Mouse (Mus musculus): ENCODE measurements around the gene Camk1g. TPM values are rescaled to one million over a fixed set of nuclear protein-coding genes. Genes with fewer than 3 reads are reported as not detected.

Camk1g gene
- polyA plus RNA-seq, 1 experiment from 2014 or later = 11.5 TPM

DNA sequence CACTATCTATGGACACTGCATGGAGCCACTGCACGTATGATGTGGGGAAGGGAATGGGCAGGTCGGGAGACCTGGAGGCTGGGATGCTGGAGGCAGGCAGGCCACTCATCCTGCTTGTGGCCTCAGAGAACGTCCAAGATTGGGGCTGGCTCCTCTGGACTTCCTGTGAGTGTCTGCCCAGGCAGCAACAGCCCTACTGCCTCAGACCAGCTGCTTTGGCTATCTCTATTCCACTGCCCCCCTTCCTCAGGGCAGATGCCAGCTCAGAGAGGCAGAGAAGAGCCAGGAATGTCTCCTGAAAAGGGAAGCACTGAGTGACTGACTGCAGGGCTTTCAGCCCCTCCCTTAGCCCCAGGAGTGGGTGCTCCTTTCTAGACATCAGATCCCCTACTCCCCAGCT is 23.2 kb downstream of the Camk1g start:
- Histone ChIP-seq H3K27me3 (no peaks in the 10 kb centered on the region), H3K9me3 (replicated peaks) (no peaks in the 10 kb centered on the region), H3K27ac (no peak overlapping the region), H3K4me2 (no peak overlapping the region), H3K4me3 (no peak overlapping the region), H3K9ac (no peak overlapping the region), H3K36me3 (peaks cover 3% of the 10 kb centered on the region), H3K4me1 (replicated peaks) (peaks cover 6% of the 10 kb centered on the region; the same call in 1 of the 2 replicates)
- WGBS = 51% methylated on average over 3 of the region's 3 CpGs
- ATAC-seq (replicated peaks; ENCODE audit: insufficient number of reproducible peaks, insufficient read depth, low FRiP score, low read depth) = no peak

DNA sequence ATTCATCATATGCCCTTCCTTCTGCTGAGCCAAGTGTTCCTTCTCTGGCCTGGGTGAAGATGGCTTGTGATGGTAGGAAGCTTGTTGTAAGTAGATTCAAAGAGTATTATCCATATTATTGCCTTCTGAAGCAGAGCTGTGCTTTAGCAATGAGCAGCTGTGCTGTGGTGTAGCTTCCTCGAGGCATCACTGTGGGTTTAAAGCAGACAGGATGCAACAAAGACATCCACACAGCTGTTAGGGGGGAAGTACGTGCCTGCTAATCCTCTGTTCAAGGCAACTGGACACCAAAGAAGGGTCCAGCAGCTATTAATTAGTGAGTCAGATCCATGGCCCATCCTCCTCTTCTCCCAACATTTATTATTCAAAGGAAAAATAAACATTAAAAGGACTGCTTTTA is 25.1 kb downstream of the Camk1g start:
- Histone ChIP-seq H3K9ac (no peak overlapping the region), H3K4me2 (no peak overlapping the region), H3K36me3 (peaks cover 2% of the 10 kb centered on the region; the same call in 1 of the 2 replicates), H3K4me3 (no peak overlapping the region), H3K27me3 (no peaks in the 10 kb centered on the region), H3K4me1 (replicated peaks) (peaks cover 6% of the 10 kb centered on the region; the same call in 1 of the 2 replicates), H3K9me3 (replicated peaks) (no peaks in the 10 kb centered on the region), H3K27ac (no peak overlapping the region)
- no peak for ATAC-seq (replicated peaks; ENCODE audit: insufficient number of reproducible peaks, insufficient read depth, low FRiP score, low read depth)
- 45% methylated on average over 2 of the region's 2 CpGs for whole genome bisulfite sequencing

DNA sequence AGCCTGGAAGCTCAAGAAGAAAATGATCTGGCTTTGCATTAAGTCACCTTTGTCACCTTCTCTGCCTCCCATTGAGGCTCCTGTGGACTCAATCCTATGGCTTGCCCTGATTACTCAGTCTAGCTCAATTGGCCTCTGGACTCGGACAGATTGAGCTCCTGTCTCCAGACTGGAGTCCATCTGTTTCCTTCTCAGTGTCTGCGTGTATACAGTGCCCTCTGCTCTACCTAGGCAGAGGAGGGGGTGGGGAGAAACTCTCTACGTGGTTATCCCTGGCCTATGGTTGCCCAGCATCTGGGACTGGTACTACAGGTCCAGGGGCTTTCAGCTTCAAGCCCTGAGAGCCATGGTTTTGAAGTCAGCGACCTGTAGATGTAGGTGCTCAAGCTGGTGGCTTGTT is 26.2 kb downstream of the Camk1g start:
- Histone ChIP-seq H3K4me2 (no peak overlapping the region), H3K4me3 (no peak overlapping the region), H3K27ac (no peak overlapping the region), H3K27me3 (no peaks in the 10 kb centered on the region), H3K9me3 (replicated peaks) (no peaks in the 10 kb centered on the region), H3K9ac (no peak overlapping the region), H3K36me3 (no peaks in the 10 kb centered on the region), H3K4me1 (replicated peaks) (peaks cover 6% of the 10 kb centered on the region; the same call in 1 of the 2 replicates)
- no peak for ATAC-seq (replicated peaks; ENCODE audit: insufficient number of reproducible peaks, insufficient read depth, low FRiP score, low read depth)
- WGBS = 66% methylated on average over 4 of the region's 4 CpGs

DNA sequence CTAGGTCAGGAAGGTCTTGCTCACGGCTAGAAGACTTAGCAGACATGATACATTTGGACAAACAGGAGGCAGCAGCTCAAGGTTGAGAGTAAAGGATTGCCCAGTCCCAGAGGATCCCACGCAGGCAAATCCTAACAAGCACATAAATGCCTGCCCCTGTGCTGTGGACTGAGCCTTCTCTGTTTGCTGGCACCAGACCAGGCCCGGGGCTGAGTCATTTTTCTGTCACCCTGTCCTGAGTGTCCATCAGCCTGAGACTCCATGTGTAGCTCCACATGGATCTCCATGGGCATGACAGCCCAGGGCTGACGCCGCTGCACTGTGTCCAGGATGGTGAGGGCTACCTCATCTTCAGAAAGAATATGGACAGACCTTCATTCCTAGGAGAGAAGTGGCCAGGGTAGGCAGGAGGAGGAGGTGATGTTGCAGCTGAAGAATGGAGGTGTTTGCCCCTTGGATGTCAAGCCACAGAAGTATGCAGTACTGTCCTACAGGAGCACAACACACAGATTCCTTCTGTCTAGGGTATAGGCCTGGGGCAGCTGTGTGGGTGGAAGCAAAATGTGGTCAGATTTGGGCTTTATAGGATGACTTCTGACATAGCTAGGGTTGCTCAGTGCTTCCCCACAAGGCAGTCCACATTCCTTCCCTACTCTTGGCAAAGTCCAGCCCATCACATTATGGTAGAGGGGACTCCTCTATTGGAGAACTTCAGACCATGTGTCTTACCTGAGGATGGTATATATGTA is 27.7 kb downstream of the Camk1g start:
- ATAC-seq (replicated peaks; ENCODE audit: insufficient number of reproducible peaks, insufficient read depth, low FRiP score, low read depth) = no peak
- H3K27me3 ChIP-seq = no peaks in the 10 kb centered on the region
- 84% methylated on average over 5 of the region's 5 CpGs for WGBS

DNA sequence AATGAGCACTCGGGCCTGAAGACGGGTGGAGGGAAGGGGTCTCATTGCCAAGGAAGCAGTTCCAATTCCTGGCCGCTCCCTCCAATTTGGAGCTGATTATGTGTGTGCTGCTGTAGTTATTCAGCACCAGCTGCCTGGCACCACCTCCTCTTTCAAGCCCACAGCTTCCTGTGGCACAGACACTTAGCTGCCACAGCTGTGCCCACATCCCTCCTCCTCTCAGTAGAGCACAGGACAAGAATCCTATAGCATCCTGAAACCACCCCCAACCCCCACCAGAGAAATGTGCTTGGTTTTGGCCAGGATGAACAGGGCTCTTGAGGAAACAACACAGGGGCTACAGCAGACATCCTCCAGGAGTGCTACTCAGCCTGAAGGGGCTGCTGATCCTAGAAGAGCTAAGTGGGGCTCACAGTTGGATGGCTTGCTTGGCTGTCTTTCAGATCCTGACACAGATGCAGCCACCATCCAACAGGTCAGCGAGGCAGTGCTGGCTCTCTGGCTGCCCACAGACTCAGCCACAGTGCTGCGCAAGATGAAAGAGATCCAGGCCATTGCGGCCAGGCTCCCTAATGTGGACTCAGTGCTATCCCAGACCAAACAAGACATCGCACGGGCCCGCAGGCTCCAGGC is 31.6 kb downstream of the Camk1g start:
- H3K36me3 ChIP-seq = no peaks in the 10 kb centered on the region
- no peaks in the 10 kb centered on the region for H3K9me3 ChIP-seq (replicated peaks)
- peak overlapping the region; percentile 20; the same call in 1 of the 2 replicates for H3K9ac ChIP-seq
- H3K27me3 ChIP-seq = no peaks in the 10 kb centered on the region
- WGBS = 79% methylated on average over 9 of the region's 9 CpGs
- H3K4me2 ChIP-seq = no peak overlapping the region
- peaks cover 50% of the 10 kb centered on the region for H3K4me1 ChIP-seq (replicated peaks)
- no peak overlapping the region for H3K4me3 ChIP-seq
- peak overlapping the region; percentile 94; the same call in 1 of the 2 replicates for H3K27ac ChIP-seq
- no peak for ATAC-seq (replicated peaks; ENCODE audit: insufficient number of reproducible peaks, insufficient read depth, low FRiP score, low read depth)

More for the DNA sequence above, 27.7 kb downstream of the Camk1g start:
- Histone ChIP-seq H3K27ac (no peak overlapping the region), H3K9me3 (replicated peaks) (no peaks in the 10 kb centered on the region), H3K9ac (no peak overlapping the region), H3K4me3 (no peak overlapping the region), H3K4me2 (no peak overlapping the region), H3K36me3 (no peaks in the 10 kb centered on the region), H3K4me1 (replicated peaks) (peaks cover 21% of the 10 kb centered on the region)

DNA sequence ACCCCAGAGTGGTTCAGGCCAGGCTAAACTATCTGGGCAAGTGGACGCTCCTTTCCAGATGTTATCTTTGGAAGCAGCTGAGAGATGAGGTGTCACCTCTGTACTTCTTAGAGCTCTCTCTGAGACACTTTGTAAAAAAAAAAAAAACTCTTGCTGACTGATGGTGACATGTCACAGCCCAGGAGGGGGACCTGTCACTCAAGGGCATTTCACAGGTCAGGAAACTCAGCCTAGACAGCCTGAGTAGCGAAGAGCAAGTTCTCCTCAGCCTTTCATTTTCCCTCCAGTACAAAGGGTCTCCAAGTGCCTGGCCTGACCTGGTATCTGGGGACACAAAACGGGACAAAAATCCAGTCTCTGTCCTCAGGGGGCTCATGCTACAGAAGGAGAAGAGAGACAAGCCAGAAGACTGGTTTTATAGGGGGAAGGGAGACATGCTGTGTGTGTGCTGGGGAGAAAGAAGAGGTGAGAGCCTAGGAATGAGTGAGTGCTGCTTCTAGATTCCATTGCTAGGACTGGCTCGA is 32.2 kb downstream of the Camk1g start:
- Histone ChIP-seq H3K36me3 (no peaks in the 10 kb centered on the region), H3K27me3 (no peaks in the 10 kb centered on the region), H3K9me3 (replicated peaks) (no peaks in the 10 kb centered on the region), H3K9ac (no peak overlapping the region), H3K4me3 (no peak overlapping the region), H3K27ac (peak overlapping the region; percentile 94; the same call in 1 of the 2 replicates), H3K4me1 (replicated peaks) (peaks cover 56% of the 10 kb centered on the region), H3K4me2 (no peak overlapping the region)
- no peak for ATAC-seq (replicated peaks; ENCODE audit: insufficient number of reproducible peaks, insufficient read depth, low FRiP score, low read depth)
- 37% methylated on average over 4 of the region's 4 CpGs for WGBS

DNA sequence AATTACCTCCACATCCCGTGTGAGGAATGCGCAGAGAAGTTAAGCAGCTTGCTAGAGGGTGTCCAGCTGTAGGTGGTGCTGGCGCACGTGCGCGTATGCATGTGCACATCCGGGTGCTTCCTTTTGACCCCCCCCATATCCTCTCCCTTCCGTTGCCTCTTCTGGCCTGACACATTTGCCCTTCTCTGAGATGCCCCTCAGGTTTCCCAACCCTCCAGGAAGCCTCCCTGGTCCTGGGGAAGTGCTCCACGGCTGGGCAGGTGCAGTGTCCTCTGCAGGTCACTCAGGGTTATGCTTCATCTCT is 33.1 kb downstream of the Camk1g start:
- no peak overlapping the region for H3K9ac ChIP-seq
- H3K27me3 ChIP-seq = no peaks in the 10 kb centered on the region
- no peak overlapping the region for H3K4me3 ChIP-seq
- peak overlapping the region; percentile 94 for H3K27ac ChIP-seq
- H3K9me3 ChIP-seq (replicated peaks) = no peaks in the 10 kb centered on the region
- no peak overlapping the region for H3K4me2 ChIP-seq
- ATAC-seq (replicated peaks; ENCODE audit: insufficient number of reproducible peaks, insufficient read depth, low FRiP score, low read depth) = no peak
- no peaks in the 10 kb centered on the region for H3K36me3 ChIP-seq
- peaks cover 65% of the 10 kb centered on the region for H3K4me1 ChIP-seq (replicated peaks)
- WGBS = 79% methylated on average over 9 of the region's 9 CpGs

DNA sequence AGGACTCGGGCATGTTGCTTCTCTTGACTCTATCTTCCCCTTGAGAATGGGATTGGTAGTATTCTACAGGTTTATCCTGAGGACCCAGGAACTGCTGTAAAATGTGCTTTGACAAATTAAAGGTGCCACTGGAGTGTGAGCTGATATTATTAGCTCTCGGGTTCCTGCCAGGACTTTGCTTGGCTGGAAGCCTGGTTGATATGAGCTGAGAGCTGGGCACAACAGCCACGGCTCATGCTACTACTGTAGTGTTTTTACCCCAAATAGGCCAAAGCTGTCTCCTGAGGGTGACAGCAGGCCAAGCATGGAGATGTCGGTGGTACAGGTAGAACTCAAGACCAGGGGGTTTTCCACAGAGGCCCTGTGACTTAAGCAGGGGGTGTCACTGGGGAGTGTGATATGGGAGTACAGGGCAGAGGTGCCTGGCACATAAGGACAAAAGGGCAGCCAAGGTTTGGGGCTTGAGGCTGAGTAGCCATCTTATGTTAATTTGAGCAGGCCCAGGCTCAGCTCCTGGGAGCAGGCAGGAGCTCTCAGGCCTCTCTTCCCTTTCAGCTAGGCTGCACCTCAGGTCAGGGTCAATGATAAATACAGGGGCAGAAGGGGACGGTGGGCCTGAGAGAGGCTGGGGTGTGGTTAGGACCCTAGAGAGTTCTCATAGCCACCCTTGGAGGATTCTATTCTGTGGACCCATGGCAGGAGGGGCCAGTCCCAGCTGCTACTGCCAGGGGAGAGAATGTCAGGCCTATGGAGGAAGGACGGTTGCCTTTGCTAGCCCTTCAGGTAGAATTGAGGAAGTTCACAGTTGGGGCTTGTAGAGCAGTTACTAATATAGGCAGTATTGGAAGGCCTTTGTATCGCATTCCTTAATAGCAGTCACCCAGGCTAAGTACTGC is 33.7 kb downstream of the Camk1g start:
- Histone ChIP-seq H3K4me1 (replicated peaks) (peaks cover 71% of the 10 kb centered on the region), H3K9ac (no peak overlapping the region), H3K4me3 (no peak overlapping the region), H3K4me2 (no peak overlapping the region), H3K36me3 (no peaks in the 10 kb centered on the region), H3K27ac (peak overlapping the region; percentile 94), H3K9me3 (replicated peaks) (no peaks in the 10 kb centered on the region), H3K27me3 (no peaks in the 10 kb centered on the region)
- peak; percentile 55 for ATAC-seq (replicated peaks; ENCODE audit: insufficient number of reproducible peaks, insufficient read depth, low FRiP score, low read depth)
- WGBS = 44% methylated on average over 7 of the region's 7 CpGs

DNA sequence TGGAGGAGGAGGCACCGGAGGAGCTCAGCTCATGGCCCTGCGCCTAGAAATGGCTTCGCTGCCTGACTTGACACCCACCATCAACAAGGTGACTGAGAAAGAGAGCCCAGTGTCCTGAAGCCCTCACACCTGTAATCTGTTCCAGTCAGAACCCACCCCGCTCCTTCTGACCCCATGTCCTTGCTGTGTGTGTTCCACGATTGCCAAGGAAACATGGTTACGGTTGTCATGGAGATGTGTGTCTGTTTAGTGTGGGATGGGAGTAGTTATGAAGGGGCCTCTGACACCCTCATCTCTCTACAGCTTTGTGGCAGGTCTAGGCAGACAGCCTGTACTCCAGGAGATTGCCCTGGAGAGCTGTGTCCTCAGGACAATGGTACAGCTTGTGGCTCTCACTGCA is 35.6 kb downstream of the Camk1g start:
- Histone ChIP-seq H3K4me1 (replicated peaks) (peaks cover 83% of the 10 kb centered on the region), H3K27me3 (no peaks in the 10 kb centered on the region), H3K27ac (peak overlapping the region; percentile 94; the same call in 1 of the 2 replicates), H3K4me2 (no peak overlapping the region), H3K4me3 (no peak overlapping the region), H3K9me3 (replicated peaks) (no peaks in the 10 kb centered on the region), H3K36me3 (no peaks in the 10 kb centered on the region), H3K9ac (no peak overlapping the region)
- WGBS = 66% methylated on average over 6 of the region's 6 CpGs
- ATAC-seq (replicated peaks; ENCODE audit: insufficient number of reproducible peaks, insufficient read depth, low FRiP score, low read depth) = peak; percentile 11; the same call in 1 of the 2 replicates

DNA sequence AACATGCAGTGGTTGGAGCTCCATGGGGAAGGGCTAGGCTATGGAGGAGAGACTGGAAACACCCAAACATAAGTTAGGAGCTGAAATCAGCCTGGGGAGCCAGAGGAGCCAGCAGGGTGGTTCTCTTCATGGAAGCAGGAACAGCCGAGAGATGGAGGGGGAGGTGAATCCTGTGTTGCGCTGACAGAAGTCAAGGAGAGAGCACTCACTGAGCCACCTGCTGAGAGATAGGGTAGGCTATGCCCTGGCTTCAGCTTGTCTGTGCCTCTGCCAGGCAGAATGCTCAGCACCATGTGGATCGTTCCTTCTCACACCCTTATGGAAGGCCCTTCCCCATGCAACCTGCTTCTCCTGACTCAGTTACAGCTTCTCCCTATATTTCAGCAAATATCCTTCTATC is 36.3 kb downstream of the Camk1g start:
- Histone ChIP-seq H3K4me3 (no peak overlapping the region), H3K9me3 (replicated peaks) (no peaks in the 10 kb centered on the region), H3K9ac (no peak overlapping the region), H3K36me3 (no peaks in the 10 kb centered on the region), H3K4me2 (no peak overlapping the region), H3K4me1 (replicated peaks) (peaks cover 82% of the 10 kb centered on the region), H3K27ac (peak overlapping the region; percentile 94), H3K27me3 (no peaks in the 10 kb centered on the region)
- 56% methylated on average over 3 of the region's 3 CpGs for whole genome bisulfite sequencing
- no peak for ATAC-seq (replicated peaks; ENCODE audit: insufficient number of reproducible peaks, insufficient read depth, low FRiP score, low read depth)

DNA sequence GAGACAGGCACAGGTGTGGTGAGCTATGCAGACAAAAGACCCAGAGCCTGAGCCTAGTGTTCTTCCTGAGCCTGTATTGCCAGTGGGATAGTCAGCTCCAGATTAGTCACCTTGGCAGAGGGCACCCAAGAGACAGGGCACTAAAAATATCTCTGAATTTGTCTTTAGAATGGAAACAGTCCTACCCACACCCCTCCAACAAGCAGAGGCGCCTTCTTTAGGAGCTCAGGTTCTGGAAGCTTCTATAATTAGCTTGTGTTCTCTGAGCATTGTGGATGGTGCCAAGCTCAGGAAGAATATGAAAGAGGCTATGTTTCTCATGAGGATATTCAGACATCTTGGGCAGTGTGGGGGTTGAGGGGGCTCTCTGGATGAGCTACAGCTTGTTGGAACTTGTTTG is 37.4 kb downstream of the Camk1g start:
- H3K36me3 ChIP-seq = no peaks in the 10 kb centered on the region
- H3K27ac ChIP-seq = peak overlapping the region; percentile 94
- H3K4me1 ChIP-seq (replicated peaks) = peaks cover 71% of the 10 kb centered on the region
- H3K9ac ChIP-seq = no peak overlapping the region
- WGBS = 51% methylated on average over 1 of the region's 1 CpGs
- no peak for ATAC-seq (replicated peaks; ENCODE audit: insufficient number of reproducible peaks, insufficient read depth, low FRiP score, low read depth)
- no peaks in the 10 kb centered on the region for H3K27me3 ChIP-seq
- H3K4me2 ChIP-seq = no peak overlapping the region
- no peaks in the 10 kb centered on the region for H3K9me3 ChIP-seq (replicated peaks)
- H3K4me3 ChIP-seq = no peak overlapping the region

Data from heart, embryonic 15.5 days (tissue).